Mouse (Mus musculus): ENCODE results near the gene Dnaic2. TPM values are rescaled to one million over a fixed set of nuclear protein-coding genes. Genes with fewer than 3 reads are reported as not detected.

Gene Dnaic2
- polyA plus RNA-seq, 1 experiment = 3.9 TPM

- no peak for DNase-seq
Measured at GRCm38 (mm10) chr11:114771896-114772295, 44.7 kb downstream of the Dnaic2 start.

DNA sequence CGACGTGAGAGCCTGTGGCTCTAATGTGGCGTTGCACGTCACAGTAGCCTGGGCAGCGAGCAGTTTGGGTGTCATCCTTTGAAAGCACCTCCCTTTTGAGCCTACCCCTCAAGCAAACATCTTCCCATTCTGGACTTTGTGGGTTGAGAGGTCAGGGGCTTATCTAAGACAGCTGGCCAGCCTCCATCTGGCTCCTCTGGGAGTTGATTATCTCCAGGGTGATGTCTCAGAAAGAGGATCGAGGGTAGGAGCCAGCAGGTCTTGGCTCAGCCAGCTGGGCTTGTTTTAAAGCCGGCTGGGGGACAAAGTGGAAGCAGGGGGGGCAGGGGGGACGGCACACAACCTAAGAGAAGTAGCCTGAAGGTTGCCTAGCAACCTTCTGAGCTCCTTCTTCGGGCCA, 52.9 kb downstream of the Dnaic2 start:
- no peak overlapping the region for H3K4me3 ChIP-seq (replicated peaks; ENCODE audit: insufficient read depth, low read depth, low read length)
- no peak for DNase-seq
- H3K4me1 ChIP-seq (ENCODE audit: control insufficient read depth, insufficient read depth, low read length) = no peaks in the 10 kb centered on the region
- 56% methylated on average over 9 of the region's 9 CpGs for WGBS
- no peaks in the 10 kb centered on the region for H3K27me3 ChIP-seq (ENCODE audit: control insufficient read depth, insufficient read depth, low read length)
- no peak overlapping the region for H3K27ac ChIP-seq (ENCODE audit: insufficient read depth, low read length)
- TF ChIP-seq CTCF (IDR thresholded peaks at IDR 0.05; ENCODE audit: borderline replicate concordance, insufficient read depth, low read depth, low read length) (no peak), POLR2A (IDR thresholded peaks at IDR 0.05; ENCODE audit: borderline replicate concordance, insufficient read depth, low read length) (no peak)

More at GRCm38 (mm10) chr11:114771896-114772295, 44.7 kb downstream of the Dnaic2 start:
- Histone ChIP-seq H3K27ac (ENCODE audit: insufficient read depth, low read length) (no peak overlapping the region), H3K4me1 (ENCODE audit: control insufficient read depth, insufficient read depth, low read length) (peaks cover 4% of the 10 kb centered on the region), H3K27me3 (ENCODE audit: control insufficient read depth, insufficient read depth, low read length) (no peaks in the 10 kb centered on the region), H3K4me3 (replicated peaks; ENCODE audit: insufficient read depth, low read depth, low read length) (no peak overlapping the region)
- no peak for TF ChIP-seq POLR2A (IDR thresholded peaks at IDR 0.05; ENCODE audit: borderline replicate concordance, insufficient read depth, low read length)
- no peak for TF ChIP-seq CTCF (IDR thresholded peaks at IDR 0.05; ENCODE audit: borderline replicate concordance, insufficient read depth, low read depth, low read length)
- whole genome bisulfite sequencing = 80% methylated on average over 2 of the region's 2 CpGs

- 78% methylated on average over 10 of the region's 10 CpGs for WGBS
- no peak for DNase-seq
- no peak overlapping the region for H3K27ac ChIP-seq (ENCODE audit: insufficient read depth, low read length)
- no peaks in the 10 kb centered on the region for H3K27me3 ChIP-seq (ENCODE audit: control insufficient read depth, insufficient read depth, low read length)
- TF ChIP-seq CTCF (IDR thresholded peaks at IDR 0.05; ENCODE audit: borderline replicate concordance, insufficient read depth, low read depth, low read length) (no peak), POLR2A (IDR thresholded peaks at IDR 0.05; ENCODE audit: borderline replicate concordance, insufficient read depth, low read length) (no peak)
- 0 out of 2 replicates have a peak, but pooled peaks cover 3% of the 10 kb centered on the region for H3K4me1 ChIP-seq (ENCODE audit: control insufficient read depth, insufficient read depth, low read length)
- H3K4me3 ChIP-seq (replicated peaks; ENCODE audit: insufficient read depth, low read depth, low read length) = no peak overlapping the region
Measured at GRCm38 (mm10) chr11:114785892-114786291, 58.7 kb downstream of the Dnaic2 start.

DNA sequence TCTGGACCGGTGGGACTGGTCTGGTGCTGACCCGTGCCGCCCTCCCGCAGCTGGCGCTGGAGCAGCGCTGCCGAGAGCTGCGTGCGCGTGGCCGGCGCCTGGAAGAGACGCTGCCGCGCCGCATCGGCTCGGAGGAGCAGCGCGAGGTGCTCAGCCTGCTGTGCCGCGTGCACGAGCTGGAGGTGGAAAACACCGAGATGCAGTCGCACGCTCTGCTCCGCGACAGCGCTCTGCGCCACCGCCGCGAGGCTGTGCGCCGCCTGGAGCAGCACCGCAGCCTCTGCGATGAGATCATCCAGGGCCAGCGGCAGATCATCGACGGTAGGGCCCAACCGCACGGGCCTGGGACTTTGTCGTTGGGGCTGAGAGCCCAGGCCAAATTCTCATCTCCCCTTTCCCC, 59.1 kb downstream of the Dnaic2 start:
- no peaks in the 10 kb centered on the region for H3K27me3 ChIP-seq (ENCODE audit: control insufficient read depth, insufficient read depth, low read length)
- H3K27ac ChIP-seq (ENCODE audit: insufficient read depth, low read length) = no peak overlapping the region
- 0 out of 2 replicates have a peak, but pooled peaks cover 5% of the 10 kb centered on the region for H3K4me1 ChIP-seq (ENCODE audit: control insufficient read depth, insufficient read depth, low read length)
- DNase-seq = peak in 1 of 2 experiments; percentile 26
- no peak overlapping the region for H3K4me3 ChIP-seq (replicated peaks; ENCODE audit: insufficient read depth, low read depth, low read length)
- TF ChIP-seq POLR2A (IDR thresholded peaks at IDR 0.05; ENCODE audit: borderline replicate concordance, insufficient read depth, low read length) = no peak
- no peak for TF ChIP-seq CTCF (IDR thresholded peaks at IDR 0.05; ENCODE audit: borderline replicate concordance, insufficient read depth, low read depth, low read length)
- 13% methylated on average over 43 of the region's 43 CpGs for WGBS

GRCm38 (mm10) chr11:114787611-114788010, 60.4 kb downstream of the Dnaic2 start:
- no peak overlapping the region for H3K27ac ChIP-seq (ENCODE audit: insufficient read depth, low read length)
- DNase-seq = no peak
- H3K27me3 ChIP-seq (ENCODE audit: control insufficient read depth, insufficient read depth, low read length) = no peaks in the 10 kb centered on the region
- H3K4me3 ChIP-seq (replicated peaks; ENCODE audit: insufficient read depth, low read depth, low read length) = no peak overlapping the region
- 42% methylated on average over 3 of the region's 3 CpGs for WGBS
- H3K4me1 ChIP-seq (ENCODE audit: control insufficient read depth, insufficient read depth, low read length) = peaks cover 9% of the 10 kb centered on the region; the same call in 1 of the 2 replicates
- TF ChIP-seq CTCF (IDR thresholded peaks at IDR 0.05; ENCODE audit: borderline replicate concordance, insufficient read depth, low read depth, low read length) (no peak), POLR2A (IDR thresholded peaks at IDR 0.05; ENCODE audit: borderline replicate concordance, insufficient read depth, low read length) (no peak)

GRCm38 (mm10) chr11:114789061-114789714, 62.0 kb downstream of the Dnaic2 start:
- no peak overlapping the region for H3K27ac ChIP-seq (ENCODE audit: insufficient read depth, low read length)
- H3K27me3 ChIP-seq (ENCODE audit: control insufficient read depth, insufficient read depth, low read length) = no peaks in the 10 kb centered on the region
- H3K4me1 ChIP-seq (ENCODE audit: control insufficient read depth, insufficient read depth, low read length) = peaks cover 22% of the 10 kb centered on the region
- peak overlapping the region; percentile 15 for H3K4me3 ChIP-seq (replicated peaks; ENCODE audit: insufficient read depth, low read depth, low read length)
- peak; percentile 82 to 91 for DNase-seq
- 0 out of 2 replicates have a peak, but pooled peaks have one; percentile 14 for TF ChIP-seq POLR2A (IDR thresholded peaks at IDR 0.05; ENCODE audit: borderline replicate concordance, insufficient read depth, low read length)
- TF ChIP-seq CTCF (IDR thresholded peaks at IDR 0.05; ENCODE audit: borderline replicate concordance, insufficient read depth, low read depth, low read length) = peak; percentile 90
- 21% methylated on average over 30 of the region's 30 CpGs for WGBS

GRCm38 (mm10) chr11:114789716-114790115, 62.5 kb downstream of the Dnaic2 start:
- H3K27me3 ChIP-seq (ENCODE audit: control insufficient read depth, insufficient read depth, low read length) = no peaks in the 10 kb centered on the region
- no peak overlapping the region for H3K4me3 ChIP-seq (replicated peaks; ENCODE audit: insufficient read depth, low read depth, low read length)
- WGBS = 91% methylated on average over 9 of the region's 9 CpGs
- peaks cover 27% of the 10 kb centered on the region for H3K4me1 ChIP-seq (ENCODE audit: control insufficient read depth, insufficient read depth, low read length)
- H3K27ac ChIP-seq (ENCODE audit: insufficient read depth, low read length) = no peak overlapping the region
- TF ChIP-seq POLR2A (IDR thresholded peaks at IDR 0.05; ENCODE audit: borderline replicate concordance, insufficient read depth, low read length) (no peak), CTCF (IDR thresholded peaks at IDR 0.05; ENCODE audit: borderline replicate concordance, insufficient read depth, low read depth, low read length) (no peak)
- DNase-seq = no peak

GRCm38 (mm10) chr11:114790171-114790570, 63.0 kb downstream of the Dnaic2 start:
- no peak for DNase-seq
- 91% methylated on average over 12 of the region's 12 CpGs for WGBS
- Histone ChIP-seq H3K27ac (ENCODE audit: insufficient read depth, low read length) (no peak overlapping the region), H3K27me3 (ENCODE audit: control insufficient read depth, insufficient read depth, low read length) (no peaks in the 10 kb centered on the region), H3K4me3 (replicated peaks; ENCODE audit: insufficient read depth, low read depth, low read length) (no peak overlapping the region), H3K4me1 (ENCODE audit: control insufficient read depth, insufficient read depth, low read length) (peaks cover 32% of the 10 kb centered on the region)
- TF ChIP-seq POLR2A (IDR thresholded peaks at IDR 0.05; ENCODE audit: borderline replicate concordance, insufficient read depth, low read length) (no peak), CTCF (IDR thresholded peaks at IDR 0.05; ENCODE audit: borderline replicate concordance, insufficient read depth, low read depth, low read length) (no peak)

All from cerebellum, adult 2 months (tissue).